Mouse (Mus musculus): Measurements from ENCODE around the gene Bhlha15. TPM values are rescaled to one million over a fixed set of nuclear protein-coding genes. Genes with fewer than 3 reads are reported as not detected.
A peak's percentile ranks its signal among the peaks of the same experiment; 100 is the strongest.

Gene Bhlha15
- polyA plus RNA-seq, 1 experiment from 2014 or later, result 1.3 TPM

DNA sequence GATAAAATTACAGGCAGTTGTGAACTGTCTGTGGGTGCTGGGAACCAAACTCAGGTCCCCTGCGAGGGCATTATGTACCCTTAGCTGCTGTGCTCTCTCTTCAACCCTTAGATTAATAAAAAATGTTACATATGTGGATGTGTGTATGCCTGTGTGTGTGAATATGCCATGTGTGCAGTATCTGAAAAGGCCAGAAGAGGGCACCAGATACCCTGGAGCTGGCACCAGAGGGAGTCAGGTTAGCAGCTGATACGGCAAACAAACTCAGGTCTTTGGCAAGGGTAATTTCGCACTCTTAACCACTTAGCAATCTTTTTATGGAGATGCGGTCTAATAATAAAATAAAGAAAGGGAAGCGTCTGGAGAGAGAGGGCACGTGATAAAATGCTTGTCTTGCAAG, 12.3 kb downstream of the Bhlha15 start:
- Histone ChIP-seq H3K36me3 (peaks cover 76% of the 10 kb centered on the region), H3K27ac (no peak overlapping the region), H3K4me3 (no peak overlapping the region), H3K27me3 (ENCODE audit: insufficient read depth, poor library complexity, severe bottlenecking) (no peaks in the 10 kb centered on the region), H3K9me3 (0 out of 2 replicates have a peak, but pooled peaks cover 6% of the 10 kb centered on the region), H3K4me1 (peaks cover 10% of the 10 kb centered on the region; the same call in 1 of the 2 replicates)
- WGBS, result 89% methylated on average over 6 of the region's 6 CpGs
- no peak for DNase-seq (ENCODE audit: low spot score)

DNA sequence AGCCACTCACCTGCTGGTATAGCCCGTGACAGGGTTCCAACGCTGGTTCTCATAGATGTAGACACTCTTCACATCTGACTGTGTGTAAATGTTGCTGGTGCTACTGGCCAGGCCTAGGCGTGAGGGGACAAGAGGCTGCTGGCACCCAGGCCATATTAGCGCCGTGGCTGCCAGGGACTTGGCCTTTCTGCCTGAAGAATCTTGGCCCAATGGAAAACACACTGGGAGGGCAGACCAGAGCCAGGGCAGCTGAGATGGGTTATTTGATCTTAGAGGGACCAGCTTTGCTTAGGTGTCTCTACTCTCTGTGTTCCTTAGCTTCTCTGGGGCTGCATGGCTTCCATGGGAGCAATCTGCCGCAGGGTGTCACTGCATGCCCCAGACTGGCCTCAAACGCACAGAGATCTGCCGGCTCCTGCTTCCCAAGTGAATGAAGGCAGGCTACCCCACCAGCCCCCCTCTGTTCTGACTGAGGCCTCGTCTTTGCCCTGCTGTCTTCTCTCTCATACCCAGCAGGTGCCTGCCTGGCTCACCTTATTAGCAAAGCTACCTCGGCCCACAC, 13.4 kb downstream of the Bhlha15 start:
- peaks cover 10% of the 10 kb centered on the region; the same call in 1 of the 2 replicates for H3K4me1 ChIP-seq
- H3K27ac ChIP-seq, result no peak overlapping the region
- 0 out of 2 replicates have a peak, but pooled peaks cover 6% of the 10 kb centered on the region for H3K9me3 ChIP-seq
- peak; percentile 73 for DNase-seq (ENCODE audit: low spot score)
- no peak overlapping the region for H3K4me3 ChIP-seq
- WGBS, result 87% methylated on average over 10 of the region's 10 CpGs
- no peaks in the 10 kb centered on the region for H3K27me3 ChIP-seq (ENCODE audit: insufficient read depth, poor library complexity, severe bottlenecking)
- peaks cover 78% of the 10 kb centered on the region for H3K36me3 ChIP-seq

DNA sequence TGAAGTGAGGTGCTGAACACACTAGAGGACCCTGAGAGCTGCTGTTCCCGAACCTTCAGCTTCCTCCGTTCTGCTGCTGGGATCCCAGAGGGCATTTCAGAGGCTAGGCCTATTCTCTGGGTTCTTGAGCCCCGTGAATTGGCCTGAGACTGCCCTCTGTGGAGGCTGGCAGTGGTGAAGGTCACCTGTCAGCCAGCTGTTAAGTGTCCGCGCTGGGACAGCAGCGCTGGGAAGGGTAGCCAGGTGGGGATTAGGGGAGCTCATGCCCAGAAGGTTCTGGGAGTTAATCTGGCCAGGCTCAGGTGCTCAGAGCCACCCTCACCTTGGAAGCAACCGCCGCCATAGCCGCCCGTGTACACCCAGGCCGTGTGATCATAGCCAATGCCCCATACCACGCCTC, 14.2 kb downstream of the Bhlha15 start:
- H3K27ac ChIP-seq, result no peak overlapping the region
- H3K9me3 ChIP-seq, result 0 out of 2 replicates have a peak, but pooled peaks cover 6% of the 10 kb centered on the region
- no peaks in the 10 kb centered on the region for H3K27me3 ChIP-seq (ENCODE audit: insufficient read depth, poor library complexity, severe bottlenecking)
- no peak for DNase-seq (ENCODE audit: low spot score)
- peaks cover 78% of the 10 kb centered on the region for H3K36me3 ChIP-seq
- 92% methylated on average over 12 of the region's 12 CpGs for WGBS
- no peak overlapping the region for H3K4me3 ChIP-seq
- H3K4me1 ChIP-seq, result peaks cover 10% of the 10 kb centered on the region; the same call in 1 of the 2 replicates

DNA sequence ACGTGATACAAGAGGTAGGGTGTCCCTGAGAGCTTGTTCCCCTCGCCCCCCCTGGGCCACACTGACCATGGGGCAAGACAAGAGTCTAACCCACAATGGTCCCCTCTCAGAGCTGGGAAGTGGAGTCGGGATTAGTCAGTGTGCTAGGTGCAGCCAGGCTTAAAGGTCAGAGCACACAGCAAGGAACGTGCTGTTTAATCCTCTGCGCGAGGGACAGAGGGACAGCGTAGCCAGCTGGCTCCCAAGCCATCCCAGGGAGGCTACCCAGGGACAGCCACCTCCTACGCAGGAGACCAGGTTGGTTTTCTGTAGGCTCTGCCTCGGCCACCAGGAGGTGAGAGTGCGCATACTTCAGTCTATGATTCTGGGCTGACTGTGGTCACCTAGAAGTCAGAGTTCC, 14.8 kb downstream of the Bhlha15 start:
- Histone ChIP-seq H3K4me1 (peaks cover 9% of the 10 kb centered on the region; the same call in 1 of the 2 replicates), H3K4me3 (no peak overlapping the region), H3K36me3 (peaks cover 81% of the 10 kb centered on the region), H3K9me3 (0 out of 2 replicates have a peak, but pooled peaks cover 6% of the 10 kb centered on the region), H3K27ac (no peak overlapping the region), H3K27me3 (ENCODE audit: insufficient read depth, poor library complexity, severe bottlenecking) (no peaks in the 10 kb centered on the region)
- WGBS, result 79% methylated on average over 10 of the region's 10 CpGs
- DNase-seq (ENCODE audit: low spot score), result no peak

DNA sequence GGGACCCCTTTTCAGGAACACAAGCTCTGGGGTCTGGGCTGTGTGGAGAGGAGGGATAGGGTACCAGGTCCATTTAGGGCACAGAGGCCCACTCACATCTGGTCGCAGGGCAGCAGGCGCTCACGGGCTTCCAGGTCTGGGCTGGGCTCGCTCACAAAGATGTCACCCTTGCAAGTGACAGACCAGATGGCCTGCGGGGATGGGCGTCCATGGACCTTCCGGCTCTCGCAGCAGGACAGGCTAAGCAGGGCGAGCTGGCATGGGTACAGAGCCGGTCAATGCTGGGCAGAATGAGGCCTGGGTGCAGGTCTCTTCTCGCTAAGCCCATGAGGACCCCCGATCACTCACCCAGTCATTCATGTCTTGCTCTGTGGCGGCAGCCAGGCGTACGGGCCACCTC, 16.0 kb downstream of the Bhlha15 start:
- Histone ChIP-seq H3K27me3 (ENCODE audit: insufficient read depth, poor library complexity, severe bottlenecking) (no peaks in the 10 kb centered on the region), H3K4me3 (no peak overlapping the region), H3K27ac (no peak overlapping the region), H3K36me3 (peaks cover 82% of the 10 kb centered on the region), H3K4me1 (0 out of 2 replicates have a peak, but pooled peaks cover under 1% of the 10 kb centered on the region), H3K9me3 (0 out of 2 replicates have a peak, but pooled peaks cover 6% of the 10 kb centered on the region)
- DNase-seq (ENCODE audit: low spot score), result peak; percentile 73
- 92% methylated on average over 15 of the region's 15 CpGs for WGBS

DNA sequence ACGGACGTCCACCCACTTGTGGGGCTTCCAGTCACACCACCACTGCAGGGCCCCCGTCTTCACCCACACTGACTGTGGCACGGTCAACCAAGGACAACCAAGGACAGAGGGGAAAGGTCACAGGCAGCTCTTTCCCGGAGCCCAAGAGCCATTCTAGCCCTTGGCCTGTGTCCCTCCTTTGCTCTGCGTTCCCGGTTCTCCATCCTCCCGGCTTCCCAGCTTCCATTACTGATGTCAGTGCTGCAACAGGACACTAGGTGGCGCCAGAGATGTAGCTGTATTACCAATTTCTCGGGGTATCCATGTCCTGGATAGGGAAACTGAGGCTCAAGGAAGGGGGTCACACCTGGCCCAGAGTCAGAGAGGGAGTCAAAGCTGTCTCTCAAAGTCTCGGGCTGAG, 17.4 kb downstream of the Bhlha15 start:
- Histone ChIP-seq H3K27ac (no peak overlapping the region), H3K4me3 (no peak overlapping the region), H3K9me3 (0 out of 2 replicates have a peak, but pooled peaks cover 4% of the 10 kb centered on the region), H3K4me1 (no peaks in the 10 kb centered on the region), H3K27me3 (ENCODE audit: insufficient read depth, poor library complexity, severe bottlenecking) (no peaks in the 10 kb centered on the region), H3K36me3 (peaks cover 84% of the 10 kb centered on the region)
- DNase-seq (ENCODE audit: low spot score), result peak; percentile 75
- whole genome bisulfite sequencing, result 51% methylated on average over 11 of the region's 11 CpGs

DNA sequence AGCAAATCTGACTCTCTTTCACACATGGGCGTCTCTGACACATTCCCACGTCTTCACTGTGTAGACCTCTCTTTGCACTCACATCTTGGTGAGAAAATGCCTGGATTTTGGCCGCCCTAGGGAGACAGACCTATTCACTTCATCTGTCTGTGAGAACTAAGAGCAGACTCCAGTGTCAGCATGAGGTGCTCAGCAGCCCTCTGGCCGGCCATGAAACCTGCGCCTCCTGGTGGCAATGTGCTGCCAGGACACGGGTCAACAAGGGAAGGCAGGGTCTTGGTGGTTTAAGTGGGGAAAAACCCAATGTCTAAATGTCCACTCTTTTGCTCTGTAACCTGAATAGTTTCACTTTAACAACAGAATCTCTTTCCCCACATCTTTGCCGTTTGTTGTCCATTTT, 24.4 kb downstream of the Bhlha15 start:
- peaks cover 69% of the 10 kb centered on the region for H3K36me3 ChIP-seq

DNA sequence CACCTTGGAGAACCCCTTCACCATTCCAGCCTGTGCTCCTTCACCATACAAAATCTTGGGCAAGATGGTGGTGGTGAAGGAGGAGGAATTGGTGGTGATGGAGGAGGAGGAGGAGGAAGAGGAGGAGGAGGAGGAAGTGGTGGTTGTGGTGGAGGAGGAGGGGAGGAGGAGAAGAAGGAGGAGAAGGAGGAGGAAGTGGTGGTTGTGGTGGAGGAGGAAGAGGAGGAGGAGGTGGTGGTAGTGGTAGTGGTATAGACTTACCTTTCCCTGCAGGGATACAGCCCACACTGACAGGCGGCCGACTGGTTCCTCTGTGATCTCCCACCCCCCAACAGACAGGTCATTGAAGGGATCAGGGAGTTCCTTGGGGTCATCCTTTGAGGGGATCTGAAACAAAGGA, 25.9 kb downstream of the Bhlha15 start:
- Histone ChIP-seq H3K9me3 (no peaks in the 10 kb centered on the region), H3K4me1 (peaks cover 5% of the 10 kb centered on the region; the same call in 1 of the 2 replicates), H3K36me3 (peaks cover 53% of the 10 kb centered on the region), H3K27me3 (ENCODE audit: insufficient read depth, poor library complexity, severe bottlenecking) (no peaks in the 10 kb centered on the region), H3K27ac (no peak overlapping the region), H3K4me3 (no peak overlapping the region)
- no peak for DNase-seq (ENCODE audit: low spot score)
- WGBS, result 83% methylated on average over 2 of the region's 2 CpGs

More for the DNA sequence above, 24.4 kb downstream of the Bhlha15 start:
- H3K27ac ChIP-seq, result no peak overlapping the region
- WGBS, result 27% methylated on average over 7 of the region's 7 CpGs
- H3K27me3 ChIP-seq (ENCODE audit: insufficient read depth, poor library complexity, severe bottlenecking), result no peaks in the 10 kb centered on the region
- peaks cover 5% of the 10 kb centered on the region; the same call in 1 of the 2 replicates for H3K4me1 ChIP-seq
- no peaks in the 10 kb centered on the region for H3K9me3 ChIP-seq
- no peak for DNase-seq (ENCODE audit: low spot score)
- H3K4me3 ChIP-seq, result no peak overlapping the region

DNA sequence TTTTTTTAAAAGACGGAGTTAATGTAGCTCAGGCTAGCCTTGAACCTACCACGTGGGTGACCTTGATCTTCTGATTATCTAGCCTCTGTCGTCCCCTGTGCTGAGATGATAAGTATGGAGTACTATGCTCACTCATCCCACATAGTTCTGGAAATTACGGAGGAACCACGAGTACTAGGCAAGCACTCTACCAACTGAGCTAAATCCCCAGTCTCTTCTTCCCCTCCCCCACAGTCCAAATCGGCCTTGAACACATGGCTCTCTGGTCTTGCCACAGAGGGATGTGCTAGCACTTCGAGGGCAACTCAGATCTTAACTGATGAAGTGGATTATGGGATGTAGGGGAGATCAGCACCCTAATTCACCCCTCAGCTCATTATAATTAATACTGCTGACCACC, 28.0 kb downstream of the Bhlha15 start:
- Histone ChIP-seq H3K4me3 (no peak overlapping the region), H3K4me1 (peaks cover 19% of the 10 kb centered on the region), H3K9me3 (no peaks in the 10 kb centered on the region), H3K27me3 (ENCODE audit: insufficient read depth, poor library complexity, severe bottlenecking) (no peaks in the 10 kb centered on the region), H3K36me3 (peaks cover 35% of the 10 kb centered on the region), H3K27ac (no peak overlapping the region)
- no peak for DNase-seq (ENCODE audit: low spot score)
- 84% methylated on average over 7 of the region's 7 CpGs for WGBS

DNA sequence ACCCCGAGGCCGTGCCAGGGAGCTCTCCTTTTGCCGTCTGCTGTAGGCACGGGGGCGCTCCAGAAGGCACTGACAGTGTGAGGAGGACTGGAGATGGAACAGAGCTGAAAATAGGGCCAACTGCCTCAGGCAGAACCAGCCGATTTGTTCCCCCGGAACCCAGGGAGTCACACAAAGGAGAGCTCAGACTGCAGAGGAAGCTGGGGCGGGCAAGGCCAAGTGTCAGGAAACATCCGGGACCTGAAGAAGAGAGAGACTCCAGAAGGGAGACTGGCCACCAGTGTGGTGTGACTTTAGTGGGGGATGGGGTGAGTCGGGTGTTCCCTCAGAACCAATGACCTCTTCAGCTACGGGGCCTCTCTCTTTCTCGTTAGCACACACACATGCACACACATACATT, 29.2 kb downstream of the Bhlha15 start:
- H3K27ac ChIP-seq, result peak overlapping the region; percentile 53; the same call in 1 of the 2 replicates
- H3K27me3 ChIP-seq (ENCODE audit: insufficient read depth, poor library complexity, severe bottlenecking), result no peaks in the 10 kb centered on the region
- H3K4me3 ChIP-seq, result no peak overlapping the region
- no peak for DNase-seq (ENCODE audit: low spot score)
- peaks cover 21% of the 10 kb centered on the region for H3K4me1 ChIP-seq
- peaks cover 25% of the 10 kb centered on the region for H3K36me3 ChIP-seq
- 72% methylated on average over 12 of the region's 12 CpGs for WGBS
- H3K9me3 ChIP-seq, result no peaks in the 10 kb centered on the region

DNA sequence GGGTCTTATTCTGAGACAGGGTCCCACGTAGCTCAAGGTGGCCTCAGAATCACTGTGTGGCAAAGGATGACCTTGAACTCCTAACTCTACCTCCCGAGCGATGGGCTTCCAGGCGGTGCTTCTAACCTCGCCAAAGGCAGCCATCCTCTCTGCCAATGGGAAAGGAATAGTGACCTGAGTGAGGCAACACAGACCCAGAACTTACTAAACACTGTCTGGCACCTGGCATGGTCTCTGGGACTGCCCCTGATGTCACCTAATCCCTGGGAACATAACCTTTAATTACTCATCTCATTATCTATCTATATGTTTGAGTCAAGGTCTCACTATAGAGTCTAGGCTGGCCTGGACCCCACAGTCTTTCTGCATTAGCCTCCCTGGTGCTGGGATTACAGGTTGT, 29.9 kb downstream of the Bhlha15 start:
- Histone ChIP-seq H3K4me1 (peaks cover 21% of the 10 kb centered on the region), H3K27me3 (ENCODE audit: insufficient read depth, poor library complexity, severe bottlenecking) (no peaks in the 10 kb centered on the region), H3K9me3 (no peaks in the 10 kb centered on the region), H3K4me3 (no peak overlapping the region), H3K36me3 (peaks cover 23% of the 10 kb centered on the region), H3K27ac (no peak overlapping the region)
- no peak for DNase-seq (ENCODE audit: low spot score)
- 87% methylated on average over 5 of the region's 5 CpGs for WGBS

DNA sequence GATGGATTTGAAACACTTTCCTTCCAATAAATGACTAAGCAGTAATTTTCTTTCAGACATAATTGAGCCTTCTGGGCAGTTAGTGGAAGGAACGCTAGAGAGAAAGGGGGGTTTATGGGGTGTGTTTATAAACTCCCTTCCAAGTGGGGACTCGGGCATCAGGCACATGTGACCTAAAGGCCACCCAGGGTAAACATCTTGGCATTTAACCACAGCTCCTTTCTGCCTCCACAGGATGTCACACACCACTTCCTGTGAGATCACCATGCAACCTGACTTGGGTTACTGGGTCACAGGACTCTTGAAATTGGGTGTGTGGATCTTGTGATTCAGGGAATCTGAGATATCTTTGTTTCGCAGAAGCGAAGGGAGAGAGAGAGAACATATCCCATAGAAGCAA, 31.2 kb downstream of the Bhlha15 start:
- Histone ChIP-seq H3K4me1 (peaks cover 25% of the 10 kb centered on the region), H3K36me3 (peaks cover 16% of the 10 kb centered on the region; the same call in 1 of the 2 replicates), H3K27ac (no peak overlapping the region; the same call in 1 of the 2 replicates), H3K4me3 (no peak overlapping the region), H3K27me3 (ENCODE audit: insufficient read depth, poor library complexity, severe bottlenecking) (no peaks in the 10 kb centered on the region), H3K9me3 (no peaks in the 10 kb centered on the region)
- no peak for DNase-seq (ENCODE audit: low spot score)
- WGBS, result 70% methylated on average over 4 of the region's 4 CpGs

DNA sequence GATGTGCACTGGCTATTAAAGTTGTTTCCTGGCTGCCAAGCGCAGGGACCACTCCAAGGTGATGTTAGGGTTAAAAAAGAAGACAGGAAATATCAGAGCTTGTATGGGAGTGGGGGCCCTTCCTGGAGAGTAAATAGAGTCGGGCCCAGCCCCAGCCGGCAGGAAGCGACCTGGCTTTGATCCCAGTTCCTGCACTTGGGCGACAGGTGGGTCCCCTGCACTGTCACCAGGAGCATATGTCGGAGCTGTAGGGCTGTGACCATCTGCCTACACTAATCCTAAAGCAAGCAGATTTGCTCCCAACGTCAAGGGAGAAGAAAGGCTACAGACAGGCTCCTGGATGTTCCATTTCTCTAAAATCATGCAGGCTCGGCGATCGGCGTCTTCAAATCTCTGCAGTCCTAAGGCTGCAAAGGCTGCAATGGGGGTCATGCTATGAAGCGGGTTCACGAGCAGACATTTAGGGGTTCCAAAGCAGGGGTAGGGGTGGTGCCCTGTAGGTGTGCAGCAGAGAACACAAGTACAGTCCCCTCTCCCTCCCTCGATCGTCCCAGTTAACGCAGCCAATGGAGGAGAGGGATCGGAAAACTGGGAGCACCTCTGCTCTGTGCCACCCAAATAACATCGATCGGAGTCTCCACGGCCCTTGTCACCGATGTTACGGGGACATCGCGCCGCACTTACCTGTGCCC, 32.9 kb downstream of the Bhlha15 start:
- no peaks in the 10 kb centered on the region for H3K27me3 ChIP-seq (ENCODE audit: insufficient read depth, poor library complexity, severe bottlenecking)
- 3% methylated on average over 25 of the region's 25 CpGs for WGBS
- peak overlapping the region; percentile 88 for H3K27ac ChIP-seq
- no peaks in the 10 kb centered on the region for H3K9me3 ChIP-seq
- H3K36me3 ChIP-seq, result peaks cover 3% of the 10 kb centered on the region; the same call in 1 of the 2 replicates
- peaks cover 26% of the 10 kb centered on the region for H3K4me1 ChIP-seq
- peak overlapping the region; percentile 81 for H3K4me3 ChIP-seq
- DNase-seq (ENCODE audit: low spot score), result no peak
